Mouse (Mus musculus): ENCODE measurements around the gene Ccdc88c. TPM values are rescaled to one million over a fixed set of nuclear protein-coding genes. Genes with fewer than 3 reads are reported as not detected.
A peak's percentile ranks its signal among the peaks of the same experiment; 100 is the strongest.

Ccdc88c gene
- polyA plus RNA-seq, 1 experiment from 2014 or later = 11.1 TPM

DNA sequence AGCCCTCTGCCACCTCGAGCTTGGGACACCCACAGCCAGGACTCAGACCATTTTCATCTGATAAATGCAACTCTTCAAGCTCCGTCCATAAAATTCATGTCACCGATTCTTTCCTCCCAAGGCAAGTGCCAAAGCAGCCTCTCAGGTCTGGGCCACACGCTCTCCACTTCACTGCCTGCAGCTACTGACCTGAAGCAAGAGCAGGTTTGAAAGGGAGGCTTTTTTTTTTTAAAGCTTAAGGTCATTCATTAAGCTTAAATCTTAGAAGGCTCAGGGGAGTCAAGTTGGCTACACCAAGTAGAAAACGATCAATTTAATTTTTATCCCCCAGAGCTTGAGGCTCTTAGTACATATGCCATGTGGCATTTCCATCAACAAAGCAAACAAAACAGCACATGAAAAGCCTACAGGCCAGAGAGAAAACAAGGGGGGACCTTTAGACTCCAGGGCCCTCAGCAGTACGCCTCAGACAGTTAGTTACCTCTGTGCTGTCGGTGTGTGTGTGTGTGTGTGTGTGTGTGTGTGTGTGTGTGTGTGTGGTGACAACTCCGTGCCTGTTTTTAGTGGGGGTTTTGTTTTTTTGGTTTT, 15.7 kb downstream of the Ccdc88c start:
- no peaks in the 10 kb centered on the region for H3K36me3 ChIP-seq (ENCODE audit: control insufficient read depth, insufficient read depth, low read length)
- H3K4me3 ChIP-seq (replicated peaks; ENCODE audit: low read length) = no peak overlapping the region
- peak overlapping the region; percentile 42; the same call in 1 of the 2 replicates for H3K27ac ChIP-seq (ENCODE audit: low read length)
- H3K27me3 ChIP-seq (ENCODE audit: control insufficient read depth, insufficient read depth, low read length) = no peaks in the 10 kb centered on the region
- H3K9ac ChIP-seq (ENCODE audit: low read length) = no peak overlapping the region
- peaks cover 57% of the 10 kb centered on the region for H3K4me1 ChIP-seq (ENCODE audit: control insufficient read depth, insufficient read depth, low read length)
- WGBS = 66% methylated on average over 8 of the region's 8 CpGs
- no peak overlapping the region for H3K4me2 ChIP-seq (ENCODE audit: low read depth, low read length)
- no peaks in the 10 kb centered on the region for H3K9me3 ChIP-seq (replicated peaks; ENCODE audit: control insufficient read depth, low read length)
- no peak for ATAC-seq (ENCODE audit: insufficient read depth, low FRiP score)

DNA sequence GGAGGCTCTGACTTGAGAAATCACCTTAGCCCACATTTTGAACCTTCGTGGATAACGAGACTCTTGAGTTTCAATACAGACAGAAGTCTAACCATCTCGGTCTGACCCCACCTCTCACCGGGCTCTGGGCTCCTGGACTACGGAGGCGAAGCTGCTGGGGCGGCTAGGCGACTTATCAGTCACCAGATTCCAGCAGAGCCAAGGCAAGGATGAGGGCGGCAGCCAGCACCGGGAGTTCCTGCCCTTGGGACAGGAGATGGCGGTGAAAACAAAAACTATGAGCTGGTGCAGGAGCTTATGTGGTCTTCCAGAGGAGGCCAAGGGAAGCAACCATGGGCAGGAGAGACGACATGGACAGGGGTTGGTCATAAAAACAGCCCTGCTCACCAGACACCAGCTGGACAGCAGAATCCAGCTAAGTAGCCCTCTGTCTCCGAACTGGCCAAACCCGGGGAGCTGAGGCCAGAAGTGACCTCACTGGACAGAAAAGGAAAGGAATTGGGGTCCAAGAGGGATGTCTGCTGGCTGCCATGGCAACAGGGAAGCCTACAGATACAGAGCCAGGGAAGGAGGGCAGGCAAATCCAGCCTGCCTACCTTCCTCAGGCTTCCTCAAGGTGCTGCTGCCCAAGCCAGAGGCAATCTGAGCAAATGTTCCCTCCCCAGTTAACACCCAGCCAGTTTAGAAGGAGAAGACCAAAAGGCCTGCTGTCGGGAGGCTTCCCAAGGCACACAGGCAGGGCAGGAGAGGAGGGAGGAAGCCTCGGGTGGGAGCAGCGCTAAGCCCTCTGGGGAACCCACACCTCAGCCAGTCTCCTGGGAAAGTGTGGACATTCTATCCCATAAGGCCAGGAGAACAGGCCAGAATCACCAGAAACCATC, 16.4 kb downstream of the Ccdc88c start:
- H3K9me3 ChIP-seq (replicated peaks; ENCODE audit: control insufficient read depth, low read length) = no peaks in the 10 kb centered on the region
- no peak overlapping the region for H3K9ac ChIP-seq (ENCODE audit: low read length)
- WGBS = 30% methylated on average over 17 of the region's 17 CpGs
- no peak overlapping the region for H3K4me3 ChIP-seq (replicated peaks; ENCODE audit: low read length)
- no peaks in the 10 kb centered on the region for H3K36me3 ChIP-seq (ENCODE audit: control insufficient read depth, insufficient read depth, low read length)
- H3K4me1 ChIP-seq (ENCODE audit: control insufficient read depth, insufficient read depth, low read length) = peaks cover 60% of the 10 kb centered on the region
- H3K4me2 ChIP-seq (ENCODE audit: low read depth, low read length) = peak overlapping the region; percentile 19
- H3K27me3 ChIP-seq (ENCODE audit: control insufficient read depth, insufficient read depth, low read length) = no peaks in the 10 kb centered on the region
- no peak for ATAC-seq (ENCODE audit: insufficient read depth, low FRiP score)
- H3K27ac ChIP-seq (ENCODE audit: low read length) = peak overlapping the region; percentile 42; the same call in 1 of the 2 replicates

DNA sequence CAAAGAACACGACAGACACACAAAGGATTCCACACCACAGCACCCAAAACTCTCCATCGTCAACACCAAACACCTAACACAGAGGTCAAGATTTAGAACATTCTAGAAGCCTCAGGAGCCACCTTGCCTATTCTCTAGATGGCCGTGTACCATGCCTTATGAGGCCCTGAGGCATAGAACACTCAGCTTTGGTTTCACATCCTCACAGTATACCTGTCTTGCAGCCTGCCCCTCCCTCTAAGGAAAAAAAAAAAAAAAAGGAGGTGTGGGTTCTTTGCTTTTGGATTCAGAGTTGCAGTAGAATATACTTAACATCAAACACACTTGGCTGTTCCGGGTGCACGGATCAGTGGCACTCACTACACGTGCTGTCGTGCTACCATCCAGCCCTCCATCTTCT, 17.8 kb downstream of the Ccdc88c start:
- Histone ChIP-seq H3K27me3 (ENCODE audit: control insufficient read depth, insufficient read depth, low read length) (no peaks in the 10 kb centered on the region), H3K4me2 (ENCODE audit: low read depth, low read length) (no peak overlapping the region), H3K36me3 (ENCODE audit: control insufficient read depth, insufficient read depth, low read length) (no peaks in the 10 kb centered on the region), H3K4me3 (replicated peaks; ENCODE audit: low read length) (no peak overlapping the region), H3K4me1 (ENCODE audit: control insufficient read depth, insufficient read depth, low read length) (peaks cover 50% of the 10 kb centered on the region), H3K27ac (ENCODE audit: low read length) (peak overlapping the region; percentile 75), H3K9me3 (replicated peaks; ENCODE audit: control insufficient read depth, low read length) (no peaks in the 10 kb centered on the region), H3K9ac (ENCODE audit: low read length) (no peak overlapping the region)
- ATAC-seq (ENCODE audit: insufficient read depth, low FRiP score) = no peak
- WGBS = 66% methylated on average over 7 of the region's 7 CpGs

DNA sequence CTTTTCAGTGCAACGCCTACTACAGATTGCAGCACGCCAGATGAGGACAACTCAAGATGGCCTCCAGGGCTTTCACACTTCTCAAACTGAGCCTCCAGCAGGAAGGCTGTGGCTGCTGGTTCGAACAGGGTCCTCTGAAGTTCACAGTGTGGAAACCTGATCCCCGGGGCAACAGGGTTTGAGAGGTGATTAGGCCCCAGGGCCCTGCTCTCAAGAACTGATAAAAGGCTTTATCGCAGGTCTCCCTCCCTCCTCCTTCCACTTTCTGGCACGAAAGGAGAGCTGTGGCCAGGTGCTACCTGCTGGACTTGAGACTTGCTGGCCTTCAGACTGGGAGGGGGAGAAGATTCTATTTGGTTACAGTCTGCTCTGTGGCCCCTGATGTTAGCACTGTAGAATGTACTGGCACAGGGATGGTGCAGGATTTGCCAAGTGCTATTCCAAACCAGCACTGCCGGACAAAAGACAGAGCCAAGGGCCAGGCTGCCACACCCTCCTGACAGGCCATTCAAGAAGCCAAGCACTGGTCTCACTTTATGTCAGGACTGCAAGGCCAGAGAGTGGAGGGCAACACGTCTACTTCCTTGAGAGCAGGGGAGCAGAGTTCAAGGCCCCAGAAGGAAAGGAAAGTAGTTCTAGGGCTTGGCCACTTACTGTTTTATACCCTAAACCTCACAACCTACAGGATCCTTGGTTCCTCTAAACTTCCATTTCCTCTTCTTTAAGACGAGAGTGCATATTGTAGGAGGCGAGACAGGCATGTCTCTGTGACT, 18.5 kb downstream of the Ccdc88c start:
- Histone ChIP-seq H3K4me1 (ENCODE audit: control insufficient read depth, insufficient read depth, low read length) (peaks cover 45% of the 10 kb centered on the region), H3K36me3 (ENCODE audit: control insufficient read depth, insufficient read depth, low read length) (no peaks in the 10 kb centered on the region), H3K4me3 (replicated peaks; ENCODE audit: low read length) (no peak overlapping the region), H3K27me3 (ENCODE audit: control insufficient read depth, insufficient read depth, low read length) (no peaks in the 10 kb centered on the region), H3K9ac (ENCODE audit: low read length) (no peak overlapping the region), H3K4me2 (ENCODE audit: low read depth, low read length) (no peak overlapping the region), H3K9me3 (replicated peaks; ENCODE audit: control insufficient read depth, low read length) (no peaks in the 10 kb centered on the region), H3K27ac (ENCODE audit: low read length) (peak overlapping the region; percentile 78)
- WGBS = 48% methylated on average over 10 of the region's 10 CpGs
- ATAC-seq (ENCODE audit: insufficient read depth, low FRiP score) = peak; percentile 53

DNA sequence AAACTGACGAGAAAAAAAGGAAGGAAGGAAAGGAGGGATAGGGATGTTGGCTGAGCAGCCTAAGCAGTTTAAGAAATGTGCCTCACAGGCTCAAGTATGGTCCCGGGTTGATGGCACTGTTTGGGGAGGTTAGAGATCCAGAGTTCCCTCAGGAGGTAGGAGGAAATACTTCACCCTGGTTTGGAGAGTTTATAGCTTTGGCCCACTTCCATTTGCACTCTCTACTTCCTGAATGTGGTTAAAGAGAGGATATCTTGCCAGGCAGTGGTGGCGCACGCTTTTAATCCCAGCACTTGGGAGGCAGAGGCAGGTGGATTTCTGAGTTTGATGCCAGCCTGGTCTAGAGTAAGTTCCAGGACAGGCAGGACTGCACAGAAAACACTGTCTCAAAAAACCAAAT, 19.6 kb downstream of the Ccdc88c start:
- WGBS = 78% methylated on average over 4 of the region's 4 CpGs
- H3K4me1 ChIP-seq (ENCODE audit: control insufficient read depth, insufficient read depth, low read length) = peaks cover 39% of the 10 kb centered on the region

DNA sequence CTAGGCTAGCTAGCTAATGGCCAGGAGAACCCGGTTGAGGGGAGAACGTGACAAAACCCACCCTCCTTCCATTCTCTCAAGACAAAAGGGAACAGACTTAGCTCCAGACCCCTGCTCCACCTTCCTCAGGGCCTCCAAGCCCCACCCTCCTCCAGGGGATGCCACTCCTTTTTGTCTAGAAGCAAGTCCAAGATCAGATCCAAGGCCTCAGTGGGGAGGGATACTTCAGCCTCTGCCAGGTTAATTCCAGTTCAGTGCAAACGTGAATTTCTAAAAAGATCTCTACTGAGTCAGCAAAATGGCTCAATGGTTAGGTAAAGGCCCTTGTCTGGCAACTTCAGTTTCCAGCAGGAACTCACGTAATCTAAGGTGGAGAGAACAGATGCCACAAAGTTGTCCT, 20.2 kb downstream of the Ccdc88c start:
- H3K4me1 ChIP-seq (ENCODE audit: control insufficient read depth, insufficient read depth, low read length) = peaks cover 37% of the 10 kb centered on the region
- ATAC-seq (ENCODE audit: insufficient read depth, low FRiP score) = 0 out of 2 replicates have a peak, but pooled peaks have one; percentile 6
- peak overlapping the region; percentile 78 for H3K27ac ChIP-seq (ENCODE audit: low read length)
- 0 out of 2 replicates have a peak overlapping the region, but pooled peaks have one; percentile 47 for H3K9ac ChIP-seq (ENCODE audit: low read length)
- no peaks in the 10 kb centered on the region for H3K9me3 ChIP-seq (replicated peaks; ENCODE audit: control insufficient read depth, low read length)
- no peak overlapping the region for H3K4me3 ChIP-seq (replicated peaks; ENCODE audit: low read length)
- H3K27me3 ChIP-seq (ENCODE audit: control insufficient read depth, insufficient read depth, low read length) = no peaks in the 10 kb centered on the region
- 35% methylated on average over 4 of the region's 4 CpGs for WGBS
- H3K4me2 ChIP-seq (ENCODE audit: low read depth, low read length) = no peak overlapping the region
- no peaks in the 10 kb centered on the region for H3K36me3 ChIP-seq (ENCODE audit: control insufficient read depth, insufficient read depth, low read length)

More for the DNA sequence above, 19.6 kb downstream of the Ccdc88c start:
- H3K4me2 ChIP-seq (ENCODE audit: low read depth, low read length) = no peak overlapping the region
- ATAC-seq (ENCODE audit: insufficient read depth, low FRiP score) = no peak
- no peaks in the 10 kb centered on the region for H3K9me3 ChIP-seq (replicated peaks; ENCODE audit: control insufficient read depth, low read length)
- H3K27ac ChIP-seq (ENCODE audit: low read length) = peak overlapping the region; percentile 78
- no peak overlapping the region for H3K4me3 ChIP-seq (replicated peaks; ENCODE audit: low read length)
- no peaks in the 10 kb centered on the region for H3K36me3 ChIP-seq (ENCODE audit: control insufficient read depth, insufficient read depth, low read length)
- no peaks in the 10 kb centered on the region for H3K27me3 ChIP-seq (ENCODE audit: control insufficient read depth, insufficient read depth, low read length)
- H3K9ac ChIP-seq (ENCODE audit: low read length) = no peak overlapping the region

DNA sequence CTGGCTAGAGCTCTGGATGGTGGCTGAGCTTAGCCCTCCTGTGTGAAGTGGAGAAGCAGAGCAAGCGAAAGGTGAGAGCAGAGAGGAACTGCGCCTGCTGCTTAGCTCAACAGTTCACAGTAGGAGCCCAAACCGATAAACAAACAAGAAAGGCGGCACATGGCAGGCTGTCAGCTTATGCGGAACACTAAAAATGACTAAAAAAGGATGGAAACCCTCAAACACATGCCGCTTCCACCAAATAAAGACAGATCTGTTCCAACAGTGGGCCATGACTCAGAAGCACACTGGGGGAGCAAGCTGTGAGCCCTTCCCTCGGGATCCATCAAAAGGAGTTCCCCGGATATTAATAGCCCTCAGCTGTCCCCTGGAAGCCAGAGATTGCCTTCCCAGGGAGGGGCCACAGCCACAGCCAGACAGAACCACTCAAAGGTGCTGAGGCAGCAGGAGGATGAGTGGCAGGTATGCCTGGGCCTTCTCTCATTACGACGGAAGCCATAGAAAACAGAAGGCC, 20.8 kb downstream of the Ccdc88c start:
- no peak overlapping the region for H3K4me2 ChIP-seq (ENCODE audit: low read depth, low read length)

DNA sequence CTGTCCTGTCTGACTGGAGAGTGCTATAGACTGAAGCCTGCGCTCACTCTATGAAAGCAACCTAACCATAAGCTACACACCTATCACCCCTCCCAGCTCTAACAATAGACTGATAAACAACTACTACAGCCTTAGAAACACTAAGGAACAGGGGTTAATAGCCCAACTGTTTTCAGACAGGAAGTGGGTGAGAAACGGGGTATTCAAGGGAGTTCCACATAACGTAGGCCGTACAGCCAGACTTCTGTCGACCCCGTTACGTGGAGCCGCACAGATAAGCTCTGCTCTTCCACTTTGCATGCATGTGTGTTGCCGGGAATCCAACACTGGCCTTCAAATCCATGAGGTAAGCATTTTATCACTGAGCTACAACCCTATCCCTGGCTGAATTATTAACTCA, 21.4 kb downstream of the Ccdc88c start:
- no peak overlapping the region for H3K4me2 ChIP-seq (ENCODE audit: low read depth, low read length)
- no peak overlapping the region for H3K9ac ChIP-seq (ENCODE audit: low read length)
- H3K9me3 ChIP-seq (replicated peaks; ENCODE audit: control insufficient read depth, low read length) = no peaks in the 10 kb centered on the region
- H3K4me1 ChIP-seq (ENCODE audit: control insufficient read depth, insufficient read depth, low read length) = peaks cover 31% of the 10 kb centered on the region
- H3K36me3 ChIP-seq (ENCODE audit: control insufficient read depth, insufficient read depth, low read length) = no peaks in the 10 kb centered on the region
- H3K4me3 ChIP-seq (replicated peaks; ENCODE audit: low read length) = no peak overlapping the region
- no peak for ATAC-seq (ENCODE audit: insufficient read depth, low FRiP score)
- H3K27me3 ChIP-seq (ENCODE audit: control insufficient read depth, insufficient read depth, low read length) = no peaks in the 10 kb centered on the region
- H3K27ac ChIP-seq (ENCODE audit: low read length) = peak overlapping the region; percentile 78
- WGBS = 45% methylated on average over 9 of the region's 9 CpGs

More for the DNA sequence above, 20.8 kb downstream of the Ccdc88c start:
- 31% methylated on average over 10 of the region's 10 CpGs for WGBS
- H3K27ac ChIP-seq (ENCODE audit: low read length) = peak overlapping the region; percentile 78
- peaks cover 37% of the 10 kb centered on the region for H3K4me1 ChIP-seq (ENCODE audit: control insufficient read depth, insufficient read depth, low read length)
- H3K4me3 ChIP-seq (replicated peaks; ENCODE audit: low read length) = no peak overlapping the region
- ATAC-seq (ENCODE audit: insufficient read depth, low FRiP score) = 0 out of 2 replicates have a peak, but pooled peaks have one; percentile 9
- H3K9me3 ChIP-seq (replicated peaks; ENCODE audit: control insufficient read depth, low read length) = no peaks in the 10 kb centered on the region
- H3K27me3 ChIP-seq (ENCODE audit: control insufficient read depth, insufficient read depth, low read length) = no peaks in the 10 kb centered on the region
- H3K9ac ChIP-seq (ENCODE audit: low read length) = 0 out of 2 replicates have a peak overlapping the region, but pooled peaks have one; percentile 47
- no peaks in the 10 kb centered on the region for H3K36me3 ChIP-seq (ENCODE audit: control insufficient read depth, insufficient read depth, low read length)
